Mouse (Mus musculus): ENCODE data around the gene Gpx4. TPM values are rescaled to one million over a fixed set of nuclear protein-coding genes. Genes with fewer than 3 reads are reported as not detected.
"Not testable (repeated sequence)": the region's sequence is repeated elsewhere in the genome, so short reads cannot be mapped to it uniquely, and the experiment has no call there.

Gene Gpx4
- total RNA-seq, 2 experiments from 2014 or later, result 504 to 528 TPM

GRCm38 (mm10) chr10:80022164-80022563 is 24.8 kb upstream of the Gpx4 start:
- intact Hi-C loops (cut with DNase I), result no loop called here
- DNase-seq (ENCODE audit: low spot score in 2 of 2), result no peak

GRCm38 (mm10) chr10:80022806-80023205 is 24.2 kb upstream of the Gpx4 start:
- DNase-seq (ENCODE audit: low spot score in 2 of 2), result no peak
- intact Hi-C loops (cut with DNase I), result no loop called here

- intact Hi-C loops (cut with DNase I), result no loop called here
- no peak for DNase-seq (ENCODE audit: low spot score in 2 of 2)
Observed at GRCm38 (mm10) chr10:80023758-80024157, 23.2 kb upstream of the Gpx4 start.

GRCm38 (mm10) chr10:80024229-80025043 is 22.5 kb upstream of the Gpx4 start:
- no peak for DNase-seq (ENCODE audit: low spot score in 2 of 2)
- intact Hi-C loops (cut with DNase I), result no loop called here

- intact Hi-C loops (cut with DNase I), result no loop called here
Observed at GRCm38 (mm10) chr10:80025044-80025347, 22.0 kb upstream of the Gpx4 start.

GRCm38 (mm10) chr10:80025463-80025862 is 21.5 kb upstream of the Gpx4 start:
- DNase-seq (ENCODE audit: low spot score in 2 of 2), result no peak
- intact Hi-C loops (cut with DNase I), result no loop called here

More at GRCm38 (mm10) chr10:80025044-80025347, 22.0 kb upstream of the Gpx4 start:
- no peak for DNase-seq (ENCODE audit: low spot score in 2 of 2)

GRCm38 (mm10) chr10:80025889-80026288 is 21.1 kb upstream of the Gpx4 start:
- intact Hi-C loops (cut with DNase I), result no loop called here
- no peak for DNase-seq (ENCODE audit: low spot score in 2 of 2)

GRCm38 (mm10) chr10:80027681-80028520 is 19.1 kb upstream of the Gpx4 start:
- no peak for DNase-seq (ENCODE audit: low spot score in 2 of 2)
- intact Hi-C loops (cut with DNase I), result no loop called here

- no peak for DNase-seq (ENCODE audit: low spot score in 2 of 2)
- intact Hi-C loops (cut with DNase I), result no loop called here
Observed at GRCm38 (mm10) chr10:80028521-80028846, 18.5 kb upstream of the Gpx4 start.

GRCm38 (mm10) chr10:80030191-80030590 is 16.8 kb upstream of the Gpx4 start:
- intact Hi-C loops (cut with DNase I), result no loop called here
- no peak for DNase-seq (ENCODE audit: low spot score in 2 of 2)

GRCm38 (mm10) chr10:80030736-80031135 is 16.2 kb upstream of the Gpx4 start:
- intact Hi-C loops (cut with DNase I), result no loop called here

GRCm38 (mm10) chr10:80032799-80033480 is 14.0 kb upstream of the Gpx4 start:
- no peak for DNase-seq (ENCODE audit: low spot score in 2 of 2)

More at GRCm38 (mm10) chr10:80030736-80031135, 16.2 kb upstream of the Gpx4 start:
- no peak for DNase-seq (ENCODE audit: low spot score in 2 of 2)

GRCm38 (mm10) chr10:80033511-80034391 is 13.2 kb upstream of the Gpx4 start:
- no peak for DNase-seq (ENCODE audit: low spot score in 2 of 2)
- intact Hi-C loops (cut with DNase I), result no loop called here

More at GRCm38 (mm10) chr10:80032799-80033480, 14.0 kb upstream of the Gpx4 start:
- intact Hi-C loops (cut with DNase I), result no loop called here

- intact Hi-C loops (cut with DNase I), result loop anchor here (5.0 kb wide), 1 partner anchor 77 kb away; no protein-coding TSS in a partner anchor
- no peak for DNase-seq (ENCODE audit: low spot score in 2 of 2)
Observed at GRCm38 (mm10) chr10:80035148-80035547, 11.8 kb upstream of the Gpx4 start.

- intact Hi-C loops (cut with DNase I), result loop anchor here (5.0 kb wide), 1 partner anchor 77 kb away; no protein-coding TSS in a partner anchor
- no peak for DNase-seq (ENCODE audit: low spot score in 2 of 2)
Observed at GRCm38 (mm10) chr10:80035686-80036085, 11.3 kb upstream of the Gpx4 start.

- intact Hi-C loops (cut with DNase I), result loop anchor here (5.0 kb wide), 1 partner anchor 75 kb away; no protein-coding TSS in a partner anchor
- DNase-seq (ENCODE audit: low spot score in 2 of 2), result no peak
Observed at GRCm38 (mm10) chr10:80036832-80037231, 10.1 kb upstream of the Gpx4 start.

GRCm38 (mm10) chr10:80039559-80039979 is 7.4 kb upstream of the Gpx4 start, which contains the start of gene Polr2e:
Polr2e (minus strand) TSS chr10:80039795.
- DNase-seq (ENCODE audit: low spot score in 2 of 2), result peak; percentile 95 to 99
- intact Hi-C loops (cut with DNase I), result loop anchor here (2.0 to 5.0 kb wide), 2 partner anchors 55 to 73 kb away; partner anchors contain the start of gene Tmem259

- intact Hi-C loops (cut with DNase I), result not testable (repeated sequence)
Observed at GRCm38 (mm10) chr10:80041409-80042060, 5.4 kb upstream of the Gpx4 start.

More at GRCm38 (mm10) chr10:80041409-80042060, 5.4 kb upstream of the Gpx4 start:
- DNase-seq (ENCODE audit: low spot score in 2 of 2), result not testable (repeated sequence)

Measured in left cerebral cortex, postnatal 25 days (tissue).